Mouse (Mus musculus) heart, embryonic 12.5 days (tissue): ENCODE measurements at regions not wholly inside any gene's neighbourhood (a gene's known extent, or its start where the extent isn't known, plus 50 kb on each side); places are given as distances from the start of the nearest gene placed in this dataset.
A peak's percentile ranks its signal among the peaks of the same experiment; 100 is the strongest.

ENCODE experiments used
- ATAC-seq: fragments of 200-750 bp; cut with Nextera tagmentation; 2 replicates; pipeline ENCODE4 v1.8.0; 2017; ENCODE audit warnings: moderate TSS enrichment, moderate library complexity; ENCODE audit not compliant: insufficient number of reproducible peaks, low FRiP score
- H3K27ac ChIP-seq: fragments of 300-500 bp; sonication (generic); 2 replicates; pipeline ENCODE4 v1.5.1; 2016; ENCODE audit warnings: mild to moderate bottlenecking, moderate library complexity; ENCODE audit not compliant: poor library complexity, severe bottlenecking
- H3K27me3 ChIP-seq: fragments of 300-500 bp; sonication (generic); replicated peaks from 2 replicates; pipeline ENCODE4 v1.6.1; 2016; ENCODE audit warnings: mild to moderate bottlenecking, moderate library complexity
- H3K36me3 ChIP-seq: fragments of 300-500 bp; sonication (generic); 2 replicates; pipeline ENCODE4 v1.6.1; 2016; ENCODE audit warnings: mild to moderate bottlenecking, moderate library complexity
- H3K4me1 ChIP-seq: fragments of 300-500 bp; sonication (generic); replicated peaks from 2 replicates; pipeline ENCODE4 v1.6.1; 2016; ENCODE audit warnings: mild to moderate bottlenecking
- H3K4me2 ChIP-seq: fragments of 300-500 bp; sonication (generic); 2 replicates; pipeline ENCODE4 v1.6.1; 2016; ENCODE audit warnings: mild to moderate bottlenecking, moderate library complexity
- H3K4me3 ChIP-seq: fragments of 300-500 bp; sonication (generic); 2 replicates; pipeline ENCODE4 v1.5.1; 2016; ENCODE audit warnings: mild to moderate bottlenecking
- H3K9ac ChIP-seq: fragments of 300-500 bp; sonication (generic); 2 replicates; pipeline ENCODE4 v1.6.1; 2016; ENCODE audit warnings: mild to moderate bottlenecking, moderate library complexity
- H3K9me3 ChIP-seq: fragments of 300-500 bp; sonication (generic); replicated peaks from 2 replicates; pipeline ENCODE4 v1.6.1; 2016; ENCODE audit warnings: mild to moderate bottlenecking, moderate library complexity
- WGBS: fragments of 180-500 bp; shearing (Covaris S2); methylation state at CpG from one replicate; pipeline ENCODE4 v1.1.7; 2016; 5-methylcytosine and 5-hydroxymethylcytosine counted together

DNA sequence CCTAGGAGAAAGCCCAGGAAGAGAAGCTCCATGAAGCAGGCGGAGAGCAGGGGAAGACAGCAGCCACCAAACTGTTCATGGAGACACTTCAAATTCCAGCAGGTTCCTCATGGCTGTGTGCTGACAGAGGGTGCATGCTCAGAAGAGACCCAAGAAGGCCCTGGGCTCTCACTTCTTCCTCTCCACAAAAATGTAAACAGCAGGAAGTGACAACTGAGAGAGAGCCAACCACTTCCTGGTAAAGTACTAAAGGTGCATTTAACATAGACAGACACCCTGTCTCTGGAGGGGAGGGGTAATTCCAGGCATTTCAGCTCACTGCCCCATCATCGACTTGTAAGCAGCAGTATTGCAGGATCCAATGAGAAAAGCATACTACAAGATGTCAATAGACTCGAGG, 85.8 kb upstream of the 1700021F07Rik start:
- Histone ChIP-seq H3K27me3 (no peaks in the 10 kb centered on the region), H3K9me3 (peaks cover 6% of the 10 kb centered on the region; the same call in 1 of the 2 replicates), H3K4me3 (no peak overlapping the region), H3K4me2 (no peak overlapping the region), H3K36me3 (no peaks in the 10 kb centered on the region), H3K27ac (no peak overlapping the region), H3K9ac (no peak overlapping the region), H3K4me1 (no peaks in the 10 kb centered on the region)
- WGBS = 77% methylated on average over 3 of the region's 3 CpGs
- no peak for ATAC-seq

DNA sequence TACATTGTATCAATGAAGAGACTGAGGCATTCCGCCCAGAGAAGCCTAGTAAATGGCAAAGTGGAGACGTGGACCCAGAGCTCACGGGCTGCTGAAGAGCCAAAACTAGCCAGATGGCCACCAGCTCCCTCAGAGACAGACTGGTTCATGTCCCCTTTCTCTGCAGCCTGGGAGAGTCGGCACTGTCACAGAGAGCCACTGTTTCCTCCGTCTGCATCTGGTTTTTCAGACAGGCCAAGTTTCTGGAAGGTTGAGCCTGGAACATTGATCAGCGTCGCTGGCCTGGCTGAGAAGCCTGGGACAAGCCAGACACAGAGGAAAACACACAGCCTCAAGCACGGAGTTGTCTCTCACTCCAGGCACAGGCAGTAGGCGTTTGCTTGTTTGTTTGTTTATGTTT, 83.4 kb upstream of the 1700021F07Rik start:
- WGBS = 55% methylated on average over 9 of the region's 9 CpGs
- H3K27me3 ChIP-seq = no peaks in the 10 kb centered on the region; the same call in 1 of the 2 replicates
- no peaks in the 10 kb centered on the region for H3K36me3 ChIP-seq
- no peak overlapping the region for H3K4me3 ChIP-seq
- no peak for ATAC-seq
- no peaks in the 10 kb centered on the region for H3K4me1 ChIP-seq
- no peak overlapping the region for H3K27ac ChIP-seq
- peaks cover 6% of the 10 kb centered on the region; the same call in 1 of the 2 replicates for H3K9me3 ChIP-seq
- no peak overlapping the region for H3K9ac ChIP-seq
- no peak overlapping the region for H3K4me2 ChIP-seq

DNA sequence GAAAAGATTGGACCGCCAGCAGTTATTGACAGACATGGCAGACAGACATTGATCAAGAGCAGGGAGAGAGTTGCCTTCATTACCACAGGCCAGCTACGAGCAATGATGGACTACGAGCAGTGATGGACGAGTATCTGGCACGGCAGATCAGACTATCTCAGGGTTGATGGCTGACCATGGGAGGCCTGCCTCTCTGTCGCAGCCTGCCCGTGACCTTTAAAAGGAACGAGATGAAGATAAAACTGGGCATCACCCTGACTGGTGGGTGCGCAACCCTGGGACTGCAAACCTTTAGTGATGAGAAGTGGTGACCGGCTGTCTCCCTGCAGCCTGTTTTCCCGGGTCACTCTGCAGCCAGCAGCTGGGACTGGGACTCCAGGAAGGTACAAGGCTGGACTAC, 80.3 kb upstream of the 1700021F07Rik start:
- no peak overlapping the region for H3K27ac ChIP-seq
- no peak for ATAC-seq
- H3K9me3 ChIP-seq = peaks cover 6% of the 10 kb centered on the region; the same call in 1 of the 2 replicates
- no peak overlapping the region for H3K4me2 ChIP-seq
- H3K36me3 ChIP-seq = no peaks in the 10 kb centered on the region
- no peak overlapping the region for H3K4me3 ChIP-seq
- H3K27me3 ChIP-seq = peaks cover 6% of the 10 kb centered on the region; the same call in 1 of the 2 replicates
- H3K4me1 ChIP-seq = no peaks in the 10 kb centered on the region
- 56% methylated on average over 11 of the region's 11 CpGs for WGBS
- H3K9ac ChIP-seq = no peak overlapping the region

DNA sequence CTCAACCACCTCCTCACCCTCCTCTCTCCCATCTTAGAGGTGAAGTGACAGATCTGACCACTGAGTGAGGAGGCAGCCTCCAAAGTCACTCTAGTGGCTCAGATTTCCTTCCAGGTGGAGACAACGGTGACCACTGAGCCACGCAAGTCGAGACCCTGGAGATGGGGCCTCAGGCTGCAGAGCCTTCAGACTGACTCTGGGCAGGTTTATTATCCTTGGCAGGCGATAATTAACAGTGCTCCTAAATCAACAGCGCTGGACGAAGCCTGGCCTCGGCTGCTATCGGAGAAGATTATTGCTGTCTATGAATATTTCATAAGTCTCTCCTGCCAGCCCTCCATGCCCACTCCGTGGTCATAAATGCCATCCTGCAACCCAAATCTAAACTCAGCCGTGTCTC, 79.1 kb upstream of the 1700021F07Rik start:
- H3K9ac ChIP-seq = no peak overlapping the region
- ATAC-seq = no peak
- peaks cover 6% of the 10 kb centered on the region; the same call in 1 of the 2 replicates for H3K27me3 ChIP-seq
- WGBS = 72% methylated on average over 10 of the region's 10 CpGs
- H3K4me2 ChIP-seq = no peak overlapping the region
- no peaks in the 10 kb centered on the region for H3K4me1 ChIP-seq
- H3K4me3 ChIP-seq = no peak overlapping the region
- no peaks in the 10 kb centered on the region for H3K36me3 ChIP-seq
- H3K27ac ChIP-seq = no peak overlapping the region
- H3K9me3 ChIP-seq = peaks cover 7% of the 10 kb centered on the region

DNA sequence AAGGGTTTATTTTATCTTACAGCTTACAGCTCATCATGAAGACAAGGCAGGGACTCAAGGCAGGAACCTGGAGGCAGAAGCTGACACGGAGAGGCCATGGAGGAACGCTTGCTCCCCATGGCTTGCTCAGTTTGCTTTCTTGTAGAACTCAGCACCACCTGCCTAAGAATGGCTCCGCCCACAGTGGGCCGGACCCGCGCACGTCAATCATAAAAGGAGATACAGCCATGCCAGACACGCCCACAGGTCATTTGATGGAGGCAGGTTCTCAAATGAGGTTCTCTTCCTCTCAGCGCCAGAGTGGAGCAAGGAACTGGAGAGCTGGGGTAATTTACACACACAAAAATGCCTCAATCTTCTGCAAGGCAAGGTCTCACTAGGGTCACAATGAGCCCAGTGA, 78.0 kb upstream of the 1700021F07Rik start:
- Histone ChIP-seq H3K27ac (no peak overlapping the region), H3K9me3 (peaks cover 10% of the 10 kb centered on the region), H3K27me3 (peaks cover 6% of the 10 kb centered on the region; the same call in 1 of the 2 replicates), H3K4me3 (no peak overlapping the region), H3K36me3 (no peaks in the 10 kb centered on the region), H3K4me1 (no peaks in the 10 kb centered on the region), H3K9ac (no peak overlapping the region), H3K4me2 (no peak overlapping the region)
- 81% methylated on average over 9 of the region's 9 CpGs for WGBS
- no peak for ATAC-seq

DNA sequence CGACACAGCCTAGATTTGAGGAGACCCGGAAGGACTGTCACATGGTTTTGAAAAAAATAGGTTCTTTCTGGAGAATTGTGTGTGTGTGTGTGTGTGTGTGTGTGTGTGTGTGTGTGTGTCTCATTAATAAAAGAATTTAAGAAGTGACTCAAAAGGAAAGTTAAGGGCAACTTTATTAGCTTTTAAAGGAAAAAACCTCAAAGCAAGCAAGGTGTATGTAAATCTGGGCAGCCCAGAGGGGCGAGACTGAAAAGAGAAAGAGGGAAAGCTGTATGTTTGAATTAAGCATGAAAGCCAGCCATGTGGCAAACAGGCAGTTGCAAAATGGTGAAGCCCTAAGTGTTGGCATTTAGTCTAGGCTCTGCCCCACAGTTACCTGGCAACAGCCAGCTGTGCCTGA, 77.3 kb upstream of the 1700021F07Rik start:
- H3K4me3 ChIP-seq = no peak overlapping the region
- H3K27me3 ChIP-seq = peaks cover 6% of the 10 kb centered on the region; the same call in 1 of the 2 replicates
- H3K9ac ChIP-seq = no peak overlapping the region
- H3K4me2 ChIP-seq = no peak overlapping the region
- ATAC-seq = no peak
- no peaks in the 10 kb centered on the region for H3K4me1 ChIP-seq
- H3K9me3 ChIP-seq = peaks cover 10% of the 10 kb centered on the region
- no peak overlapping the region for H3K27ac ChIP-seq
- no peaks in the 10 kb centered on the region for H3K36me3 ChIP-seq
- WGBS = 72% methylated on average over 3 of the region's 3 CpGs

DNA sequence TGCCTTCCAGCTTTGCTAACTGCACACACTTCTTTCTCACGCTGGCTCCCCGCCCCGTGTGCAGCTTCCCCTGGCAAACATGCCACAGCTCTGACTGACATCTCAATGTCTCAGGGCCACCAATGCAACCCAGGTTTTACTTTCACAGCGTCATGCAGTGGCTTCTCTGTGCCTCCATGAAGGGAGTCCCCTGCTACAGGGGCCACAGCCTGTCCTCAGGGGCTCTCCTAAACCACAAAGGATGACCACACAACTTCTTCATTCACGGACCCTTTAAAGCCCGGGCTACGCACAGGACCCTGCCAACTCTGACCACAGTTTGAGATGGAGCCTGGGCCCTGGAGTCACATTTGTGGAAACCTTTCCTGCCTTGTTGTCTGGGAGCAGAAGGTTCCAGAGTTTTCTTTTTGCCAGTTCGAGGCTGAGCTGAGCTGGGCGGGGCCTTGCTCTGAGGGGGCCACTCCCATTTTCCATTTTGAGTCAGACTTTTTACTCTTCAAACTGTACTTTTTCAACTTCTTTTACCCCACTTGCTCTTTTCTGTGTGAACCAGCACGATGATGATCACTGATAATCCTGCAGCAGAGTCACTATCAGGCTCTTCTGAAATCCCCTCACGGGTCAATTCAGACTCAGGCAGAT, 73.7 kb upstream of the 1700021F07Rik start:
- H3K4me2 ChIP-seq = no peak overlapping the region
- 0 out of 2 replicates have a peak, but pooled peaks cover 6% of the 10 kb centered on the region for H3K27me3 ChIP-seq
- ATAC-seq = no peak
- H3K4me3 ChIP-seq = no peak overlapping the region
- H3K9ac ChIP-seq = no peak overlapping the region
- no peaks in the 10 kb centered on the region for H3K4me1 ChIP-seq
- H3K27ac ChIP-seq = no peak overlapping the region
- peaks cover 10% of the 10 kb centered on the region for H3K9me3 ChIP-seq
- WGBS = 80% methylated on average over 11 of the region's 11 CpGs
- no peaks in the 10 kb centered on the region for H3K36me3 ChIP-seq

DNA sequence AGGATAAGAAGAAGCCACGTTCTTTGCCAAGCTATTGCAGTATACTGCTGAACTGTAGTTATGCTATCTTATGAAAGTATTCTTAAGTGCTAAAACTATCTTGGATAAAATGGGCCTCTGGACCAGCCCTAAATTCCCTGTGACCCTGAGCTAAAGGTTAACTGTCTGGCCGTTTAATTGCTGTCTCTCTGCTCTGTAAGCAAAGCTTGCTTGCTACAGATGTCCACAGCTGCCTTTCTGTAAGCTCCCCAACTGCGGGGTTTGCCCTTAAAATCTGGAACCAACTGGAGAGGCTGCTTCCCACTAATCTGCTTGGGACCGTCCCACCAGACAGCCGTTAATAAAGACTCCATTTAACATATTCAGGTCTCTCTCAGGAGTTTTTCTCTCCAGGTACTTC, 73.2 kb upstream of the 1700021F07Rik start:
- no peak overlapping the region for H3K4me3 ChIP-seq
- no peak overlapping the region for H3K9ac ChIP-seq
- no peaks in the 10 kb centered on the region for H3K36me3 ChIP-seq
- H3K27me3 ChIP-seq = 0 out of 2 replicates have a peak, but pooled peaks cover 6% of the 10 kb centered on the region
- WGBS = 68% methylated on average over 5 of the region's 5 CpGs
- no peak overlapping the region for H3K4me2 ChIP-seq
- H3K4me1 ChIP-seq = no peaks in the 10 kb centered on the region
- no peak overlapping the region for H3K27ac ChIP-seq
- peaks cover 10% of the 10 kb centered on the region for H3K9me3 ChIP-seq
- ATAC-seq = no peak

DNA sequence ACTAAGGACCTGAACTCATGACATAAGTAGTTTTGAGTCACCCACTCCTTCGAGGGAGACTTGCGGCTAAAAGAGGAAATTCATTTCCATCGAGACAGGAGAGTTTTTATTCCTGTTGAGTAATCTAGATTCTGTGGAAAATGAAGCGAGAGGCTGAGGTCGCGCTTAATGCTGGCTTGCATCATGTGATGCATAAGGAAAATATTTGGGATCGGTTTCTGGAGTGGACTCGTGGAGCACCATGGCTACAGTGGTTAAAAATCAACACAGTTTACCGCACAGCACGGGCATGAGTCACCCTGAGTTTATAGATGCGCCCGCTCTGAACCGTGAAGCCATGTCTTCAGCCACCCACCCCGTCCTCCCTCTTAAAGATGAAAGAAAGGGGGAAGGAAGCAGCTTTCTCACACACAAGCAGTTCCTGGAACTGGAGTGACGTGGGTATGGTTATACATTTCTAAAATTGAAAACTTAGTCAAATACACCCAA, 70.3 kb upstream of the 1700021F07Rik start:
- ATAC-seq = no peak
- H3K4me2 ChIP-seq = no peak overlapping the region
- 84% methylated on average over 15 of the region's 15 CpGs for WGBS

DNA sequence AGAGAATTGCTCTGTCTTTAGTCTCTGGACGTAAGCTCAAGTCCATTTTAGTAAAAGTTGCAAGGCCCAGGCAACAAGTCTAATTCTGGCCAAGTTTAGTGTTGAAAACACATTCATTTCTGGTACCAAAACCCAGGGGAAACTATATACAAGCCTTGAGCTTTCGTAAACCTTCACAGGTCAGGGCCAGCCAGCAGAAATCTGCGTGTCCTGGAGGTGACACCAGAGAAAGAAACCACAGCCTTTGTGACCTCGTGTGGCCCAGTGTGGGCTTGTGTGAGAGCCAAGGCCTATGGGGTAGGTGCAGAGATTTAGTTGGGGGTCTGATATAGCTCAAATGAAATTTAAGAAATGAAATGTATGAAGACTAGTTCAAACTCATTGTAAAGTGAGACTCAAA, 69.6 kb upstream of the 1700021F07Rik start:
- 79% methylated on average over 4 of the region's 4 CpGs for WGBS
- no peak overlapping the region for H3K4me3 ChIP-seq
- no peaks in the 10 kb centered on the region for H3K27me3 ChIP-seq
- H3K4me1 ChIP-seq = no peaks in the 10 kb centered on the region
- H3K27ac ChIP-seq = no peak overlapping the region
- no peaks in the 10 kb centered on the region for H3K36me3 ChIP-seq
- H3K9ac ChIP-seq = no peak overlapping the region
- H3K4me2 ChIP-seq = no peak overlapping the region
- H3K9me3 ChIP-seq = peaks cover 15% of the 10 kb centered on the region
- ATAC-seq = no peak

More for the DNA sequence above, 70.3 kb upstream of the 1700021F07Rik start:
- Histone ChIP-seq H3K36me3 (no peaks in the 10 kb centered on the region), H3K9me3 (peaks cover 18% of the 10 kb centered on the region), H3K27ac (no peak overlapping the region), H3K4me1 (no peaks in the 10 kb centered on the region), H3K9ac (no peak overlapping the region), H3K4me3 (no peak overlapping the region), H3K27me3 (no peaks in the 10 kb centered on the region)

DNA sequence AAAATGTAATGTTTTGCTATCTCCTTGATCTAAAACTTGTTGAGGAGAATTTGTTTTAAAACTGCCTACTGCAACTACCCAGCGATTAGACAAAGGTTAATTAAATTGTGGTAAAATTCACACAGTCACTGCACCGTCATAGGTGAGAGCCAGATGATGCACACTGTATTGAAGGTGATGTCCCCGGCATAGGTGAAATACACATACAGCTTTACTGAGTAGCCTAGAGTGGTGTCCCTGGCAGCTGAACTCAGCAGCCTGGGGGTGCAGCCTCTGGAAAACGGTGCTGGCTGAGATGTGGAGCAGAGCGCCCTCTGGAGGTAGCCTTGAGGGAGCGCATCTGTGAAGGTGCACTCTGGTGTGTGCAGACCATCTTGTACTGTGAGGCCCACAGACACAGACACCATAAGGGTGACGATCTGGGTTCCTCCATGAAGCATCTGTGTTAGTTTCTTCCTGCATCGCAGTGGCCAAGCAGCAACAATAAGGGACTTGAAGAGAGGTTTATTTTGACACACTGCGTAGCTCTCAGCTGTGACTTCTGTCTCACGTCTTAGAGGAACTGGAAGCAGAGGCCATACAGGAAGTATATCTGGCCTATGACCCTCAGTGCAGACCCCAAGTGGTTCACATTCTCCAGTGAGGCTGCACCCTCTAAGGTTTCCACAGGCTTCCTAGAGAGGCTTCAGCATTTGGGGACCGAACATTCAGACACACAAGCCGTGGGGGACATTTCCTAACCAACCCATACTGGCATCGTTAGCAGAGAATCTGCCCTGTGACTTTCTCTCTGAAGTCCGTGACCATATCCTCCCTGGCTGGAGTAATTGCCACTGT, 68.6 kb upstream of the 1700021F07Rik start:
- 68% methylated on average over 14 of the region's 14 CpGs for WGBS
- H3K36me3 ChIP-seq = no peaks in the 10 kb centered on the region
- H3K9me3 ChIP-seq = peaks cover 8% of the 10 kb centered on the region
- no peak overlapping the region for H3K4me2 ChIP-seq
- 0 out of 2 replicates have a peak, but pooled peaks have one; percentile 11 for ATAC-seq
- H3K27ac ChIP-seq = no peak overlapping the region
- no peaks in the 10 kb centered on the region for H3K27me3 ChIP-seq
- no peak overlapping the region for H3K4me3 ChIP-seq
- no peak overlapping the region for H3K9ac ChIP-seq
- H3K4me1 ChIP-seq = no peaks in the 10 kb centered on the region
